Mouse (Mus musculus) olfactory bulb, adult 2 months (tissue): ENCODE measurements around the gene Spp1.

Experiments used
- CTCF ChIP-seq: fragments of 200-500 bp; IDR thresholded peaks from 2 replicates; pipeline ENCODE4 v1.5.1; 2012; ENCODE audit warnings: low read depth, mild to moderate bottlenecking, low read length, moderate library complexity; ENCODE audit not compliant: insufficient read depth
- POLR2A ChIP-seq: fragments of 200-500 bp; IDR thresholded peaks from 2 replicates; pipeline ENCODE4 v1.6.1; 2012; ENCODE audit warnings: mild to moderate bottlenecking, low read depth, low read length, moderate library complexity; ENCODE audit not compliant: insufficient read depth

GRCm38 (mm10) chr5:104480367-104480766, 45.4 kb downstream of the Spp1 start:
- TF ChIP-seq POLR2A (no peak), CTCF (no peak)
